Mouse (Mus musculus): ENCODE measurements around the gene Ext2. TPM values are rescaled to one million over a fixed set of nuclear protein-coding genes. Genes with fewer than 3 reads are reported as not detected.

Ext2 gene
- total RNA-seq (2023; ENCODE audit: inconsistent age), result 38.6 to 47.3 TPM (median 42.9 TPM) in 4 replicates

DNA sequence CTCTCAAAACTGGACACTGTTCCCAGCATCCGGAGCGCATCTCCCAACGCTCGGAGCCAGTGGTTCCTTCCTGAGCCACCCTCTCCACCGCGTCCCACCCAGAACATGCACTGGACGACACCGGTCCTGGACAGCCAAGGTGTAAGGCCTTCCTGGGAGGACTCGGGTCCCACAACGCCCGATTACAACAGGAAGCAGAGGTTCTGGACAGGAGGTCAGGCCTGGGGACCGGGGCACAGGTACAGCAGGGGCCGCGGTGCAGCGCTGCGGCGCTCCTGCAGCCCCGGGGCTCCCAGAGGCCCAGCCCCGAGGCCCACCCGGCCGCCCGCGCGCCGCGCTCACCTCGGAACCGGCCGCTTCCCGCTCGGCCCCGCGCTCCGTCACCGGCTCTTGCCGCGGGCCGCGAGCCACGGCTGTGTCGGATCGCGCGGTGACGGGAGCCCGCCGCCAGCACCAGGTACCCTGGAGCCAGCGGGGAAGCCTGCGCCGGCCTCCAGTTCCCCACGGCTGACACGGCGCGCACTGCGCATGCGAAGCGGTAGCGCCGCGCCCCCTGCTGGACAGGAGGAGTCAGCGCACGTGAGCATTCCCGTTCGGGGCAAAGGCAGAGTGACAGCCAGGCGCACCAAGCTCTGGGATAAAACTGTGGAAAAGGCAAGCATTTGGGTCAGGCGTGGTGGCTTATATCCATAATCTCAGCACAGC, at the start of gene Ext2:
Gene Ext2 (minus strand): TSS at position 524 of the 705 bp plus-strand sequence.

GRCm38 (mm10) chr2:93869107-93869600, 46.8 kb upstream of the Ext2 start, which contains the start of gene Accsl:
Gene Accsl (minus strand): TSS chr2:93869157.

DNA sequence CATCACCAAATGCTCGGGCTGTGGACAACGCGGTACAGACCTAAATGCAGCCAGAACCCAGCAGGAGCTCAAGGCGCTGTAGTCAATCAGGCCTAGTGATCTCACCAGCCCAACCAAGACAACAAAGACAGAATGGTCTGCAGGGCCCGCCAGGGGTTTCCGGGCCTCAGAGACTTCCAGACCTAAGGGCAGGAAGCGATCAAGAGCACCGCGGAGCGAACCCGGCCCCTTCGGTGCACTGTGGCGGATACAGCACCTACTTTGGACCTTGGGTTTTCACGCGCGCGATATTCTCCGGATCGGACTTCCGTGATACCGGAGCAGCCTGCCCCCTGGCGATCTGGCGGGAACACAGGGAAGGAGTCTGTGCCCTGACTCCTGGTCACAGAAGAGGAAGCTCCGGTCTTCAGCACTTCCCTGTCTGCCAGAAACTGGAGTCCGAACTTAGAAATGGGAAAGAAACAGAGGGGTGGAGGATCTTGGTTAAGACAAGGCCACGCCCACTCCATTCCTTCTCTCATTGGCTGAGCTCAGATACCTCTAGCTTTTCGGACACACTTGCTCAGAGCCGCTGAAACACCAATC, 27.2 kb upstream of the Ext2 start, which contains the start of gene Accs:
Gene Accs (minus strand): TSS at position 439 of the 585 bp plus-strand sequence.

Other genes with a start within 250 kb of the Ext2 start
- not detected in 4 replicates for gene Alx4, start 180.2 kb downstream of the Ext2 start, total RNA-seq (2023; ENCODE audit: inconsistent age)
- gene Accs, start 27.4 kb upstream of the Ext2 start, total RNA-seq (2023; ENCODE audit: inconsistent age), result 13.3 to 15.9 TPM (median 15.7 TPM) in 4 replicates
- not detected in 4 replicates for gene Accsl, start 46.6 kb upstream of the Ext2 start, total RNA-seq (2023; ENCODE audit: inconsistent age)
- 0.64 to 1.3 TPM (median 1.00 TPM) in 3 of 4 replicates, not detected in the other for gene Gm13889, start 134.6 kb upstream of the Ext2 start, total RNA-seq (2023; ENCODE audit: inconsistent age)
- gene Gm27027, start 173.8 kb upstream of the Ext2 start, total RNA-seq (2023; ENCODE audit: inconsistent age), result 1.4 TPM in 1 of 4 replicates, not detected in the others
- gene Alkbh3, start 188.2 kb upstream of the Ext2 start, total RNA-seq (2023; ENCODE audit: inconsistent age), result 58.4 to 70.9 TPM (median 65.5 TPM) in 4 replicates

Data from B cell, adult (primary cell).